Mouse (Mus musculus): ENCODE data around the gene B4galt7.

GRCm38 (mm10) chr13:55599566-55600540 lies at the start of gene B4galt7:
- TF ChIP-seq CTCF (IDR thresholded peaks at IDR 0.05; ENCODE audit: control insufficient read depth, insufficient read depth, insufficient read length) (no peak), USF1 (IDR thresholded peaks at IDR 0.05; ENCODE audit: low read depth) (no peak), MAX (IDR thresholded peaks at IDR 0.05) (no peak), CEBPB (IDR thresholded peaks at IDR 0.05; ENCODE audit: low read depth) (no peak), MYOD1 (IDR thresholded peaks at IDR 0.05; ENCODE audit: control insufficient read depth, insufficient read length, low read depth) (no peak), MYOG (IDR thresholded peaks at IDR 0.05; ENCODE audit: control insufficient read depth, extremely low read depth, insufficient read length) (no peak), FOSL1 (IDR thresholded peaks at IDR 0.05; ENCODE audit: insufficient read depth, low read length, poor library complexity, severe bottlenecking) (no peak)
